Mouse (Mus musculus) C2C12 (cell line): ENCODE results near the gene Tmem158. TPM values are rescaled to one million over a fixed set of nuclear protein-coding genes. Genes with fewer than 3 reads are reported as not detected.

Experiments
- H3K27me3 ChIP-seq: one replicate; pipeline ENCODE4 v1.6.1; 2011; ENCODE audit not compliant: control insufficient read depth, insufficient read depth, insufficient read length
- H3K36me3 ChIP-seq: one replicate; pipeline ENCODE4 v1.6.1; 2011; ENCODE audit not compliant: control insufficient read depth, insufficient read depth
- H3K4me3 ChIP-seq: one replicate; pipeline ENCODE4 v1.5.1; 2011; ENCODE audit warnings: mild to moderate bottlenecking, control low read depth; ENCODE audit not compliant: poor library complexity, insufficient read depth, severe bottlenecking
- H3K79me2 ChIP-seq: one replicate; pipeline ENCODE4 v1.6.1; 2011; ENCODE audit not compliant: control insufficient read depth, insufficient read depth
- H3K79me3 ChIP-seq: one replicate; pipeline ENCODE4 v1.6.1; 2011; ENCODE audit warnings: low read depth, control low read depth
- H3ac ChIP-seq: one replicate; pipeline ENCODE3; 2011; ENCODE audit warnings: low read depth; ENCODE audit not compliant: control insufficient read depth, insufficient read length
- CEBPB ChIP-seq: IDR thresholded peaks from one replicate; pipeline ENCODE4 v1.6.1; 2011; ENCODE audit warnings: low read depth, mild to moderate bottlenecking, control low read depth, moderate library complexity
- CTCF ChIP-seq: IDR thresholded peaks from one replicate; pipeline ENCODE4 v1.5.1; 2011; ENCODE audit not compliant: control insufficient read depth, insufficient read depth, insufficient read length
- FOSL1 ChIP-seq: IDR thresholded peaks from one replicate; pipeline ENCODE4 v1.8.0; 2011; ENCODE audit warnings: mild to moderate bottlenecking, low read length; ENCODE audit not compliant: poor library complexity, insufficient read depth, severe bottlenecking
- MAX ChIP-seq: IDR thresholded peaks from one replicate; pipeline ENCODE4 v1.6.1; 2011; ENCODE audit warnings: mild to moderate bottlenecking, control low read depth
- MYOD1 ChIP-seq: IDR thresholded peaks from one replicate; pipeline ENCODE4 v1.6.1; 2011; ENCODE audit warnings: low read depth; ENCODE audit not compliant: control insufficient read depth, insufficient read length
- MYOG ChIP-seq: IDR thresholded peaks from one replicate; pipeline ENCODE4 v1.6.1; 2011; ENCODE audit not compliant: control insufficient read depth, insufficient read length; ENCODE audit errors: extremely low read depth
- USF1 ChIP-seq: IDR thresholded peaks from one replicate; pipeline ENCODE4 v1.6.1; 2011; ENCODE audit warnings: low read depth, mild to moderate bottlenecking, control low read depth, moderate library complexity
- polyA plus RNA-seq: library from polyadenylated mRNA; unstranded; fragments of >200 nt; fragmentation: generic; extraction: Trizol; gene quantifications from one replicate; pipeline ENCODE4 v1.2.1, GENCODE M21; 2012; ENCODE audit warnings: missing spikeins

The Tmem158 gene
- polyA plus RNA-seq, 1 experiment, result 9.6 TPM

DNA sequence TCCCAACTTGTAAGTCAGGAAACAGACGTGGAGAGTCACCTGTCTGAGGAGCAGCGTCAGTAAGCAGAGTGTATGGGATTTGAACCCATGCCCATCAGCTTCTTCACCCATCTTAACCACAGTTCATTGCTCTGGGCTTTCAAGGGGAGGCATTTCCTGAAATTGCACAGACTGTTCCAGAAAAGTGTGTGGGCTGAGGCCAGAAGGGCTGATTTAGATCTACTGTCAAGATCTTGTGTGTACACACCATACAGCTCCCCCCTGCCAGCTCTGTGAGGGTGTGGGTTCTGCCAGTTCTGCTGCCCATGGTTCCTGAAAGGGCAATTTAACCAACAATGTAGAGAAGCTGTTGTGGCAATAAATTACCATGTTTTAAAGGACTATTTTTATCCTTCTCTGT is 17.4 kb upstream of the Tmem158 start:
- Histone ChIP-seq H3K27me3 (no peaks in the 10 kb centered on the region), H3ac (no peak overlapping the region), H3K4me3 (no peak overlapping the region), H3K79me2 (no peaks in the 10 kb centered on the region), H3K79me3 (no peaks in the 10 kb centered on the region), H3K36me3 (no peaks in the 10 kb centered on the region)
- TF ChIP-seq CEBPB (no peak), MYOD1 (no peak), FOSL1 (no peak), MYOG (no peak), MAX (no peak), USF1 (no peak)

DNA sequence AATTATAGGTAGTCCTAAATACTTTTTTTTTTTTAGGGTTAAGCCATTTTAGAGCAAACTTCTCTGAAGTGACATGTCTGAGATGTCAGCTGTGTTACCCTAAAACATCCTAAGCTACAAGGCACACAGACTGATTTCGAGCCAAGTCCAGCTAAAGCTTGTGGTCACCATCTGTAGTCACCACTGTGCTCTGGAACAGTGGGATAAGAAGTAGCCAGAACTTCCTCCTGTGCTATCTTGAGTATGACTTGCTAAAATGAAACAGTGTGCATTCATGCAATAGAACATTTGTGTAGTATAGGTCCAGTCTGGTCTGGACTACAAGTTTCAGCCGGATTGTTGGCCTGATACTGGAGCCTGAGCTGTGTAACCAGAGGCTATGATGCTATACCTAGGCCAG is 14.8 kb upstream of the Tmem158 start:
- Histone ChIP-seq H3K4me3 (no peak overlapping the region), H3K36me3 (no peaks in the 10 kb centered on the region), H3ac (no peak overlapping the region), H3K27me3 (no peaks in the 10 kb centered on the region), H3K79me2 (no peaks in the 10 kb centered on the region), H3K79me3 (no peaks in the 10 kb centered on the region)
- TF ChIP-seq CEBPB (no peak), USF1 (no peak), MYOG (no peak)

DNA sequence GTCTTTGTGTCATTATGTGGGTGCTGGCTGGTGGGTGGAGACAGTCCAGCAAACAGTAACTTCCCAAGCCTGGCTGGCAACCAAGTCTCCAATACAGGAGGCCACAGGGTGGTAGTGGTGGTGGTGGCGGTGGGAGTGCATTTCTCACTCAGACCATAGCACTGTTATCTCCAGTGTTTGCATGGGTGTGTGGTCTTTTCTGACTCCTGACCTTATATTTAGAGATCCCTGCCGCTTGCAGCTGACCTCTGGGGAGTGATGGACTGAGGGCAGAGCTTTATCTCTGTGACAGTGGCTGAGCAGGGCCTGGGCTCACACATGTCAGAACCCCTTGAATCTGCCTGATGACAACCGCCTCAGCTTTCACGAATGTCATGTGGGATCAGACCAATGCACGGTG is 14.1 kb upstream of the Tmem158 start:
- Histone ChIP-seq H3K27me3 (no peaks in the 10 kb centered on the region), H3ac (no peak overlapping the region), H3K36me3 (no peaks in the 10 kb centered on the region), H3K4me3 (no peak overlapping the region), H3K79me2 (no peaks in the 10 kb centered on the region), H3K79me3 (no peaks in the 10 kb centered on the region)
- no peak for TF ChIP-seq FOSL1

DNA sequence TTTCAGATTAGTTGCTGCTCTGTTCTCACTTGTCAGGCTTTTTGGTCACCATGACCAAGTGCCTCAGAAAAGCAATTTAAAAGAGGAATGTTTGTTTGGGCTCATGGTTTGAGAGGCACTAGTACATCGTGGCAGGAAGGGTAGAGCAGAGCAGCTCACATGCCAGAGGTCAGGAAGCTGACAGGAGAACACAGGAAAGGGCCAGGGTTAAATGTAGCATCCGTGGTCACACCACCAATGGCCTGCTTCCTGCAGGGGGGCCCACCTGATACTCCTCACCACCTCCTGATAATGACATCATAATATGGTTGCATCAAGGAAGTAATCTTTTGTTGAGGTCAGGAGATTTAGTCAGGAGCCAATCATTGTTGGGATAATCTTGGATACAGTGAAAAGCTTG is 13.3 kb upstream of the Tmem158 start:
- no peaks in the 10 kb centered on the region for H3K36me3 ChIP-seq
- no peak for TF ChIP-seq MAX
- no peak for TF ChIP-seq FOSL1
- no peak for TF ChIP-seq MYOD1
- TF ChIP-seq CTCF, result no peak
- no peak for TF ChIP-seq CEBPB
- TF ChIP-seq USF1, result no peak
- TF ChIP-seq MYOG, result no peak
- H3ac ChIP-seq, result no peak overlapping the region
- H3K4me3 ChIP-seq, result no peak overlapping the region
- H3K27me3 ChIP-seq, result no peaks in the 10 kb centered on the region
- no peaks in the 10 kb centered on the region for H3K79me2 ChIP-seq
- H3K79me3 ChIP-seq, result no peaks in the 10 kb centered on the region

DNA sequence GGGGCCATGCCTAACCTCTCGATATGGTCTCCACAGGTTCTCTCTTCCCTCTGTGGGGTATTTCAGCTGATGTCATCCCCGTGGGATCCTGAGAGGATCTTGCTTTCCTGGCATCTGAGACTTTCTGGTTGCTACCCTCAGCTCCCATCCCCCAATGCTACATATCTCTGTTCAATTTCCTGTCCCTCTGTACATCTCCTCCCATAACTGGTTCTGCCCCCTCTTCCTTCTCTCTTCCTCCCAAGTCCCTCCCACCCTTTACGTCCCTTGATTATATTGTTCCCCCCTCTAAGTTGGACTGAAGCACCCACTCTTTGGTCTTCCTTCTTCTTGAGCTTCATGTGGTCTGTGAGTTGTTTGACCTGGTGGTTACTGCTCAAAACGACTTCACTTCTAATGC is 11.0 kb upstream of the Tmem158 start:
- no peaks in the 10 kb centered on the region for H3K36me3 ChIP-seq
- no peaks in the 10 kb centered on the region for H3K79me2 ChIP-seq
- no peak overlapping the region for H3K4me3 ChIP-seq
- no peaks in the 10 kb centered on the region for H3K27me3 ChIP-seq
- H3ac ChIP-seq, result no peak overlapping the region
- no peak for TF ChIP-seq USF1
- no peak for TF ChIP-seq MAX
- TF ChIP-seq MYOG, result no peak
- no peak for TF ChIP-seq CEBPB
- TF ChIP-seq FOSL1, result no peak
- no peak for TF ChIP-seq CTCF
- TF ChIP-seq MYOD1, result no peak
- no peaks in the 10 kb centered on the region for H3K79me3 ChIP-seq

DNA sequence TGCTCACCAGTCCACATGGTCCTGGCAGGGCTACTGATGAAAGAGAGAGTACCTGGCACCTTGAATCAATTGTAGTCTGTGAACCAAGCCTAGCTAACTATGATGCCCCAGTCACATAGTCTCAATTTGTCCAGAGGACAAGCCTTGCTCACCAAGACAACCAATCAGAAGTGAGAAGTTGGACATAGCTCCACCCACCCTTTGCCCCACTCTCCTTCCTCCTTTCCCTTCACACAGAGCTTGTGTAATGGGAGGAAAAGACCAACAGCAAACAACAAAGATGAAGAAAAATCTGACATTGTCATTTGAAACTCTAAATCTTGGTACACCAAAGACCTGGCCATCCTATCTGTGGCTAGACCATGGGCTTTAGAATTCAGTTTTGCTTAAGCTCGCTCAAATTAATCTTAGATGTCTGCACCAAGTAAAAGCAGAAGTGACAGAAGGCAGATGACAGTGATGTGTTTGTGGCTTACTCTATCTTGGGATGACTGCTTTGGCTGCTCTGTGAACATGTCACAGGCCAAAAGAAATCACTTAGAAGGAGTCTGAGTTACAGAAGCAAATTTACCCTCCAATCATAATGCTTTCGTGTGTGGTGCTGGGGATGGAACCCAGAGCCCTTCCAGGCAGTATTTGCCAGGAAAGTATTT is 9.5 kb upstream of the Tmem158 start:
- Histone ChIP-seq H3K27me3 (no peaks in the 10 kb centered on the region), H3ac (no peak overlapping the region), H3K4me3 (no peak overlapping the region), H3K79me3 (no peaks in the 10 kb centered on the region), H3K36me3 (no peaks in the 10 kb centered on the region), H3K79me2 (no peaks in the 10 kb centered on the region)
- no peak for TF ChIP-seq USF1
- TF ChIP-seq CTCF, result no peak
- no peak for TF ChIP-seq MYOG
- TF ChIP-seq MYOD1, result no peak
- TF ChIP-seq FOSL1, result no peak
- no peak for TF ChIP-seq CEBPB
- no peak for TF ChIP-seq MAX
